Mouse (Mus musculus) gastrocnemius, postnatal 10 days (tissue): ENCODE results near the gene Kif1bp. TPM values are rescaled to one million over a fixed set of nuclear protein-coding genes. Genes with fewer than 3 reads are reported as not detected.
"Not testable (repeated sequence)": the region's sequence is repeated elsewhere in the genome, so short reads cannot be mapped to it uniquely, and the experiment has no call there.

Experiments used
- DNase-seq: peaks from one replicate; pipeline ENCODE4 v3.0.0; 2021; ENCODE audit warnings: mixed read lengths
- total RNA-seq, 2 experiments: library from RNA; stranded (reverse); gene quantifications; 2 replicates each; pipeline ENCODE4 v1.2.3; 2021

Gene Kif1bp
- total RNA-seq, 2 experiments from 2014 or later, result 20.9 to 23.5 TPM

GRCm38 (mm10) chr10:62509032-62509656, 69.1 kb downstream of the Kif1bp start:
- no peak for DNase-seq

DNA sequence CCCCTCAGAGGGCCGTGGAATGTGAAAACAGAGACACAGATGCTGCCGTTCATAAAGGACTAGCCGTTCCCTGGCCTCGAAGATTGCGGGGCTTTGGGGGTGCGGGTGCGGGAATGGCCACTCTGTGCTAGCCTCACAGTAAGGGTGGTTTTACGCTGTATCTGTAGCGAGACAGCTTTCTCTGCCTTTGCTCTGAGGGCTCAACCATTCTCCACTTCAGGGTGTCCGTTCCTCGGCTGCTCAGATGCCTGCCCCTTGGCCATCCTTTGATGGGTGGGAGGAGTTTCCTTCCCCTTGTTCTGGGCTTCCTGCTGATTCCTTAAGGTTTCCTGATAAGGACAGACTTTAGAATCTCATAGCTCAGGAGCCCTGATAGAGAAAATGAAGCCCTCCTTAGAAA, 69.8 kb downstream of the Kif1bp start:
- peak; percentile 7 for DNase-seq

DNA sequence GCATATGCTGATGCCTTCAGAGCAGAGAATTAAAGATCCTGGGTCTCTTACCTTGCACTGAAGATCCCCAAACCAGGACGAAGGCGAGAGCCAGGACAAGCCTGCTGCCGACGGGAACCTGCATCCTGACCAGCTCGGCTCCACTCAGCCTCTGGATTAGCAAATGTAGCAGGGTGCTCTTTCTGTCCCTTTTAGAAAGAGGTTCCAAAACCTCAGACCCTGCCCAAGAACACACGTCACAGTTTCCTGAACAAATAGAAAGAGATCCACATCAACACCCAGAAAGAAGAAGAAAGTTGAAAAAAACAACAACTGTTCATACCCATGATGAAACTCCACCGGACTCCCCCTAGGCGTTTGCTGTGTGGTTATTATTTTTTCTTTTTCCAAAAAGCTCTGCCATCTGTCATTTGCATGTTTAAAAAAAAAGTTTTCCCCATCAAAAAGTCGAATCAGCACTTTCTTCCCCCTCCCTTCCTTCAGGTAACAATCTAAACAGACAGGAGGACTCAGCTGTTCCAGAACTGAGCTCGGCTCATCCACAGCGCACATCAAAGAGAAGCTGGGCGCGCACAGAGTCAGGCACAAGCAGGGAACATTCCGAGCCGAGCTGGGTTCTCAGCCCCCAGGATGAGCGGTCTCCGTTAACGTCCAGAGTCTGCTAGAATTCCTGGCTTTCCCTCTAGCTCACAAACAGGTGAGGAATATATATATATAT, 70.5 kb downstream of the Kif1bp start:
- peak; percentile 41 for DNase-seq

GRCm38 (mm10) chr10:62507071-62507470, 71.2 kb downstream of the Kif1bp start:
- DNase-seq, result no peak

GRCm38 (mm10) chr10:62506019-62506556, 72.2 kb downstream of the Kif1bp start:
- DNase-seq, result no peak

DNA sequence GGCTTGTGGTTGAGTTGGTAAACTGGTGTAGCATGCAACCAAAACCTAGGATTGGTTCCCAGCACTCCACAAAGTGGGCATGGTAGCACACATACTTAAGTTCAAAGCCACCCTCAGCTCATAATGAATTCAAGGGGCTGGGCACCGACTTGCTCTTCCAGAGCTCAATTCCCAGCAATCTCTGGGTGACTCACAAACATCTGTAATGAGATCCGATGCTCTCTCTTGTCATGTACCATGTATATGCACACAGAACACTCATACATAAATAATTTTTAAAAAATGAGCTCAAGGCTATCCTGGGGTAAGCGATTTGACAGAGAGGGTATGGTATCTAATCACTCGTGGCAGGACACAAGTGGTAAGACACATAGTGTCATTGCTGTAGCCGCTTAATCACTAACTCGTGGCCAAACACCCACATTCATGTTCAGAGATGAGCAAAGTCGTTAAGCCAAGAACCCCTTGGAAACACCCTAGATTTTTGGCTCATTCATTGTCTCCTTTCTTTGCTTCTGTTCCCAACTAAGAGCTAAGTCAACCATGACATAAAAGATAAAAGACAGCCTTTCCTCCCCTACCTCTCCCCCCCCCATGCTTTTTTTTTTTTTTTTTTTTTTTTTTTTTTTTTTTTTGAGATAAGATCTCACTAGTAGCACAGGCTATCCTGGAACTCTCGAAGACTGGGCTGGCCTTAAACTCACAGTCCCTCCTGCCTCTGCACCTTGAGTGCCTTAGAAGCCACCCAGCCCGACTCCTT, 72.9 kb downstream of the Kif1bp start:
- DNase-seq, result no peak

DNA sequence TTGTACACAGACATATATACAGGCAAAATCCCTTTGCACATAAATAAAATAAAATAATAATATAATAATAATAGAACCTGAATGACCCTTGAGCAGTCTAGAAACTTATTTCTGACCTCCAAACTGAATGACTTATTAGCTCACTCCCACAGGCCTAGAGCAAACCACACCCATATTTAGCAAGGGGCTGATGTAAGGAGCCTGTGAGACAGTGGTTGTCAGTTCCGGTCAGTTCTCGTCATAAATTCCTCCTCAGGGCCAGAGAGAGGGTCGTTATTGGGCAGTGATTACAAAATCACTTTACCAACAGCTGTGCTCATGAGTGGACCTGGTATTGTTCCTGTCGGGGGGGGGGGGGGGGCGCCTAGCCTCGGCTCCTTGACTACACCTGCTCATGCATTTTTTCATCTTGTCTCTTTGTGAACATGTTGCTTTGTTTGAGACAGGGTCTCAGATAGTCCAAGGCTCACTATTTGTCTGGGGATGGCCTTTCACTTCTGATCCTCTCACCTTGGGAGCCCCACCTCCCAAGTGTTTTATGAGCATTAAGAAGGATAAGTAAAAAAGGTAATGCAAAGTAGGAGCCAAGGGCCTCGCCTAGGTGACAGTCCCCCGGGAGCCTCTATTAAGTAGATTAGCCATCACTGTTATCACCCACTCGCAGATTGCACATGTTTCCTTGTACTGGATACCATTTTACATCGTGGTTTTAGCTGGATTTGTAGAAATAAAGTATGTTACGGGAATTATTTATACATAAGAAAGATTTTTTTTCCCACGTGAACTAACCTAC, 74.2 kb downstream of the Kif1bp start:
- DNase-seq, result no peak

GRCm38 (mm10) chr10:62503353-62503752, 74.9 kb downstream of the Kif1bp start:
- DNase-seq, result no peak

- DNase-seq, result no peak
Observed at GRCm38 (mm10) chr10:62501951-62502350, 76.3 kb downstream of the Kif1bp start.

DNA sequence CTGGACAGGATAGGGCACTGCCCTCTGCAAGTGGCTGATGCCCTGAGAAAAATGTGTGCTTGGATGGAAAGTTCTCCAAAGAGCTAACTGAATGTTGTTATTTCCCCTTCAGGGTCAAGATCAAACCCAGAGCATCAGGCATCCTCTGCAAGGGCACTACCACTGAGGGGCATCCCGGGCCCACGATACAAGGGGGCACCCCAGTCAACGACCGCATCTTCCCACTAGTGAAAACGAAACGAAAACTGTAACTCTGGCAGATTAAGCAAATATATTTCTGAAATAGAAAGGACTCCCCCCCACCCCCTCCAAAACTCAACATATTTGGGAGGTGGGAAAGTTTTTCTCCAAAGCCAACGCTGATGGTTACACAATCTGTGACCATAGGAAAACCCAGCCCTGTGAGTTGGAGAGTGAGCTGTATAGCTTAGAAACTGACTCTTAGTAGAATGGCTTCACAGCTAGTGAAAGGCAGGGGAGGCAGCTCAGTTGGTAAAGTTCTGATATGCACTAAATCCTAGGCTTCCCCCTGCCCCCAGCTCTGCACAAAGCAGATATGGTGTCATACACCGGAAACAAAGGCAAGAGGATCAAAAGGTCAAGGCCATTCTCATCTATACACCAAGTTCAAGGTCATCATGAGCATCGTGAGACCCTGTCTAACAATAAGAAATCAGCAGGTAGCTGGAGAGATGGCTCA, 77.2 kb downstream of the Kif1bp start:
- DNase-seq, result no peak

- DNase-seq, result peak; percentile 50
Observed at GRCm38 (mm10) chr10:62500088-62500915, 78.0 kb downstream of the Kif1bp start.

DNA sequence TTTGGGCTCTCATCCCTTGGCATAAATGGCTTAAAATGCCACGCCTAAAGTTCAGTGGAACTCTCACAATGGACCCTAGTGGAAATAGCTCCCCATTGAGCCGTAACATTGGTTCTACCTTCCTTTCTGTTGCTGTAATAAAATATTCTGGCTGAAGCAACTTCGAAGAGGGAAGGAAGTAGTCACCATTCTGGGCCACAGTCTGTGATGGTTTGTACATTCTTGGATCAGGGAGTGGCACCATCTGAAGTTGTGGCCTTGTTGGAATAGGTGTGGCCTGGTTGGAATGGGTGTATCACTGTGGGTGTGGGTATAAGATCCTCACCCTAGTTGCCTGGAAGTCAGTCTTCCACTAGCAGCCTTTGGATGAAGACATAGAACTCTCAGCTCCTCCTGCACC, 86.6 kb downstream of the Kif1bp start:
- DNase-seq, result not testable (repeated sequence)

Other genes starting within 250 kb of the Kif1bp start
- gene Hk1, start 198.5 kb downstream of the Kif1bp start, total RNA-seq, result 10 to 100 TPM; 17.8 to 22.5 TPM
- gene Hkdc1, start 156.0 kb downstream of the Kif1bp start, total RNA-seq, result under 1 TPM; 0.12 to 0.45 TPM
- under 1 TPM in 1 of 2 experiments, not detected in 1; 0.16 TPM for gene 4930507D05Rik, start 129.0 kb downstream of the Kif1bp start, total RNA-seq
- gene Supv3l1, start 128.7 kb downstream of the Kif1bp start, total RNA-seq, result 10 to 100 TPM; 16.7 to 23.9 TPM
- gene Vps26a, start 91.7 kb downstream of the Kif1bp start, total RNA-seq, result 10 to 100 TPM; 29.1 to 30.1 TPM
- 10 to 100 TPM; 11.2 to 17.2 TPM for gene Srgn, start 51.0 kb downstream of the Kif1bp start, total RNA-seq
- gene Ddx21, start 23.8 kb upstream of the Kif1bp start, total RNA-seq, result 10 to 100 TPM; 32.1 to 37.8 TPM
- 10 to 100 TPM; 69.5 to 75.6 TPM for gene Ddx50, start 72.8 kb upstream of the Kif1bp start, total RNA-seq
- gene Stox1, start 147.7 kb upstream of the Kif1bp start, total RNA-seq, result under 1 TPM; 0.49 to 0.68 TPM
- gene Ccar1, start 213.8 kb upstream of the Kif1bp start, total RNA-seq, result 10 to 100 TPM; 38.6 to 52.3 TPM